Mouse (Mus musculus): Measurements from ENCODE around the gene Dnajb1. TPM values are rescaled to one million over a fixed set of nuclear protein-coding genes. Genes with fewer than 3 reads are reported as not detected.
A peak's percentile ranks its signal among the peaks of the same experiment; 100 is the strongest.

The Dnajb1 gene
- polyA plus RNA-seq, 1 experiment from 2014 or later = 59.5 TPM

GRCm38 (mm10) chr8:83583236-83583635 lies 24.8 kb upstream of the Dnajb1 start:
- Histone ChIP-seq H3K9me3 (ENCODE audit: control insufficient read depth, low read depth, low read length) (no peaks in the 10 kb centered on the region), H3K4me2 (replicated peaks; ENCODE audit: low read depth, low read length) (no peak overlapping the region), H3K9ac (replicated peaks; ENCODE audit: low read depth, low read length) (no peak overlapping the region), H3K36me3 (ENCODE audit: control insufficient read depth, insufficient read depth, low read length) (peaks cover under 1% of the 10 kb centered on the region), H3K27ac (ENCODE audit: low read length) (no peak overlapping the region), H3K27me3 (ENCODE audit: control insufficient read depth, insufficient read depth, low read length) (no peaks in the 10 kb centered on the region), H3K4me1 (ENCODE audit: control insufficient read depth, insufficient read depth, low read length) (peaks cover 9% of the 10 kb centered on the region), H3K4me3 (ENCODE audit: low read depth, low read length) (no peak overlapping the region)
- WGBS = 84% methylated on average over 15 of the region's 15 CpGs
- no peak for ATAC-seq (ENCODE audit: insufficient number of reproducible peaks, insufficient read depth, low FRiP score, low read depth)

- no peak for ATAC-seq (ENCODE audit: insufficient number of reproducible peaks, insufficient read depth, low FRiP score, low read depth)
- H3K27me3 ChIP-seq (ENCODE audit: control insufficient read depth, insufficient read depth, low read length) = no peaks in the 10 kb centered on the region
- no peaks in the 10 kb centered on the region for H3K9me3 ChIP-seq (ENCODE audit: control insufficient read depth, low read depth, low read length)
- peaks cover 4% of the 10 kb centered on the region; the same call in 1 of the 2 replicates for H3K4me1 ChIP-seq (ENCODE audit: control insufficient read depth, insufficient read depth, low read length)
- no peak overlapping the region for H3K27ac ChIP-seq (ENCODE audit: low read length)
- H3K36me3 ChIP-seq (ENCODE audit: control insufficient read depth, insufficient read depth, low read length) = peaks cover 4% of the 10 kb centered on the region
- no peak overlapping the region for H3K9ac ChIP-seq (replicated peaks; ENCODE audit: low read depth, low read length)
- 90% methylated on average over 1 of the region's 1 CpGs for WGBS
- no peak overlapping the region for H3K4me2 ChIP-seq (replicated peaks; ENCODE audit: low read depth, low read length)
- H3K4me3 ChIP-seq (ENCODE audit: low read depth, low read length) = no peak overlapping the region
Observed at GRCm38 (mm10) chr8:83584771-83585170, 23.2 kb upstream of the Dnajb1 start.

GRCm38 (mm10) chr8:83585333-83585732 lies 22.7 kb upstream of the Dnajb1 start:
- H3K4me2 ChIP-seq (replicated peaks; ENCODE audit: low read depth, low read length) = no peak overlapping the region
- H3K9ac ChIP-seq (replicated peaks; ENCODE audit: low read depth, low read length) = no peak overlapping the region
- no peak overlapping the region for H3K4me3 ChIP-seq (ENCODE audit: low read depth, low read length)
- H3K4me1 ChIP-seq (ENCODE audit: control insufficient read depth, insufficient read depth, low read length) = peaks cover 4% of the 10 kb centered on the region; the same call in 1 of the 2 replicates
- H3K27ac ChIP-seq (ENCODE audit: low read length) = no peak overlapping the region
- 69% methylated on average over 3 of the region's 3 CpGs for WGBS
- ATAC-seq (ENCODE audit: insufficient number of reproducible peaks, insufficient read depth, low FRiP score, low read depth) = no peak
- H3K27me3 ChIP-seq (ENCODE audit: control insufficient read depth, insufficient read depth, low read length) = no peaks in the 10 kb centered on the region
- peaks cover 7% of the 10 kb centered on the region for H3K36me3 ChIP-seq (ENCODE audit: control insufficient read depth, insufficient read depth, low read length)
- no peaks in the 10 kb centered on the region for H3K9me3 ChIP-seq (ENCODE audit: control insufficient read depth, low read depth, low read length)

GRCm38 (mm10) chr8:83587644-83588043 lies 20.3 kb upstream of the Dnajb1 start:
- no peaks in the 10 kb centered on the region for H3K9me3 ChIP-seq (ENCODE audit: control insufficient read depth, low read depth, low read length)
- no peak for ATAC-seq (ENCODE audit: insufficient number of reproducible peaks, insufficient read depth, low FRiP score, low read depth)
- no peak overlapping the region for H3K4me3 ChIP-seq (ENCODE audit: low read depth, low read length)
- H3K9ac ChIP-seq (replicated peaks; ENCODE audit: low read depth, low read length) = no peak overlapping the region
- no peaks in the 10 kb centered on the region for H3K27me3 ChIP-seq (ENCODE audit: control insufficient read depth, insufficient read depth, low read length)
- peaks cover 9% of the 10 kb centered on the region; the same call in 1 of the 2 replicates for H3K36me3 ChIP-seq (ENCODE audit: control insufficient read depth, insufficient read depth, low read length)
- H3K27ac ChIP-seq (ENCODE audit: low read length) = no peak overlapping the region
- peaks cover 12% of the 10 kb centered on the region; the same call in 1 of the 2 replicates for H3K4me1 ChIP-seq (ENCODE audit: control insufficient read depth, insufficient read depth, low read length)
- H3K4me2 ChIP-seq (replicated peaks; ENCODE audit: low read depth, low read length) = no peak overlapping the region
- WGBS = 74% methylated on average over 6 of the region's 6 CpGs

GRCm38 (mm10) chr8:83588886-83589285 lies 19.1 kb upstream of the Dnajb1 start:
- H3K9ac ChIP-seq (replicated peaks; ENCODE audit: low read depth, low read length) = no peak overlapping the region
- WGBS = 89% methylated on average over 5 of the region's 5 CpGs
- no peaks in the 10 kb centered on the region for H3K9me3 ChIP-seq (ENCODE audit: control insufficient read depth, low read depth, low read length)
- ATAC-seq (ENCODE audit: insufficient number of reproducible peaks, insufficient read depth, low FRiP score, low read depth) = no peak
- H3K4me2 ChIP-seq (replicated peaks; ENCODE audit: low read depth, low read length) = no peak overlapping the region
- H3K36me3 ChIP-seq (ENCODE audit: control insufficient read depth, insufficient read depth, low read length) = peaks cover 9% of the 10 kb centered on the region; the same call in 1 of the 2 replicates
- no peaks in the 10 kb centered on the region for H3K27me3 ChIP-seq (ENCODE audit: control insufficient read depth, insufficient read depth, low read length)
- H3K4me1 ChIP-seq (ENCODE audit: control insufficient read depth, insufficient read depth, low read length) = peaks cover 20% of the 10 kb centered on the region; the same call in 1 of the 2 replicates
- no peak overlapping the region for H3K27ac ChIP-seq (ENCODE audit: low read length)
- H3K4me3 ChIP-seq (ENCODE audit: low read depth, low read length) = no peak overlapping the region

- peaks cover 20% of the 10 kb centered on the region; the same call in 1 of the 2 replicates for H3K4me1 ChIP-seq (ENCODE audit: control insufficient read depth, insufficient read depth, low read length)
- 84% methylated on average over 7 of the region's 7 CpGs for WGBS
- no peak for ATAC-seq (ENCODE audit: insufficient number of reproducible peaks, insufficient read depth, low FRiP score, low read depth)
Observed at GRCm38 (mm10) chr8:83590488-83591023, 17.4 kb upstream of the Dnajb1 start.

GRCm38 (mm10) chr8:83592682-83593081 lies 15.3 kb upstream of the Dnajb1 start:
- Histone ChIP-seq H3K9ac (replicated peaks; ENCODE audit: low read depth, low read length) (peak overlapping the region; percentile 62), H3K36me3 (ENCODE audit: control insufficient read depth, insufficient read depth, low read length) (peaks cover 9% of the 10 kb centered on the region; the same call in 1 of the 2 replicates), H3K9me3 (ENCODE audit: control insufficient read depth, low read depth, low read length) (no peaks in the 10 kb centered on the region), H3K4me2 (replicated peaks; ENCODE audit: low read depth, low read length) (peak overlapping the region; percentile 73), H3K27ac (ENCODE audit: low read length) (no peak overlapping the region), H3K4me1 (ENCODE audit: control insufficient read depth, insufficient read depth, low read length) (peaks cover 20% of the 10 kb centered on the region; the same call in 1 of the 2 replicates), H3K27me3 (ENCODE audit: control insufficient read depth, insufficient read depth, low read length) (no peaks in the 10 kb centered on the region), H3K4me3 (ENCODE audit: low read depth, low read length) (peak overlapping the region; percentile 97)
- 53% methylated on average over 3 of the region's 3 CpGs for WGBS
- no peak for ATAC-seq (ENCODE audit: insufficient number of reproducible peaks, insufficient read depth, low FRiP score, low read depth)

More at GRCm38 (mm10) chr8:83590488-83591023, 17.4 kb upstream of the Dnajb1 start:
- Histone ChIP-seq H3K36me3 (ENCODE audit: control insufficient read depth, insufficient read depth, low read length) (peaks cover 9% of the 10 kb centered on the region; the same call in 1 of the 2 replicates), H3K9me3 (ENCODE audit: control insufficient read depth, low read depth, low read length) (no peaks in the 10 kb centered on the region), H3K27ac (ENCODE audit: low read length) (no peak overlapping the region), H3K27me3 (ENCODE audit: control insufficient read depth, insufficient read depth, low read length) (no peaks in the 10 kb centered on the region), H3K4me3 (ENCODE audit: low read depth, low read length) (no peak overlapping the region), H3K9ac (replicated peaks; ENCODE audit: low read depth, low read length) (no peak overlapping the region), H3K4me2 (replicated peaks; ENCODE audit: low read depth, low read length) (no peak overlapping the region)

- Histone ChIP-seq H3K36me3 (ENCODE audit: control insufficient read depth, insufficient read depth, low read length) (peaks cover 7% of the 10 kb centered on the region; the same call in 1 of the 2 replicates), H3K4me3 (ENCODE audit: low read depth, low read length) (peak overlapping the region; percentile 97), H3K9me3 (ENCODE audit: control insufficient read depth, low read depth, low read length) (no peaks in the 10 kb centered on the region), H3K27me3 (ENCODE audit: control insufficient read depth, insufficient read depth, low read length) (no peaks in the 10 kb centered on the region), H3K27ac (ENCODE audit: low read length) (peak overlapping the region; percentile 87), H3K4me1 (ENCODE audit: control insufficient read depth, insufficient read depth, low read length) (peaks cover 16% of the 10 kb centered on the region; the same call in 1 of the 2 replicates), H3K9ac (replicated peaks; ENCODE audit: low read depth, low read length) (peak overlapping the region; percentile 62), H3K4me2 (replicated peaks; ENCODE audit: low read depth, low read length) (peak overlapping the region; percentile 73)
- WGBS = 3% methylated on average over 22 of the region's 22 CpGs
- ATAC-seq (ENCODE audit: insufficient number of reproducible peaks, insufficient read depth, low FRiP score, low read depth) = no peak
Observed at GRCm38 (mm10) chr8:83593325-83594166, 14.4 kb upstream of the Dnajb1 start.

Measured in stomach, embryonic 14.5 days (tissue).